Mouse (Mus musculus) lung, postnatal 0 days (tissue): ENCODE measurements around the gene Hebp1. TPM values are rescaled to one million over a fixed set of nuclear protein-coding genes. Genes with fewer than 3 reads are reported as not detected.
A peak's percentile ranks its signal among the peaks of the same experiment; 100 is the strongest.

Experiments
- ATAC-seq: fragments of 200-750 bp; cut with Nextera tagmentation; 2 replicates; pipeline ENCODE4 v1.8.0; 2017; ENCODE audit warnings: moderate library complexity
- DNase-seq: peaks from one replicate; pipeline ENCODE4 v3.0.0-alpha.2; 2016; ENCODE audit warnings: low spot score
- H3K27ac ChIP-seq: fragments of 300-500 bp; sonication (generic); 2 replicates; pipeline ENCODE4 v1.5.1; 2014; ENCODE audit warnings: antibody characterized with exemption, mild to moderate bottlenecking, low read length, mixed read lengths
- H3K27me3 ChIP-seq: fragments of 300-500 bp; sonication (generic); replicated peaks from 2 replicates; pipeline ENCODE4 v1.6.1; 2014; ENCODE audit warnings: low read length, mixed read lengths; ENCODE audit not compliant: insufficient read depth
- H3K36me3 ChIP-seq: fragments of 300-500 bp; sonication (generic); 2 replicates; pipeline ENCODE4 v1.6.1; 2014; ENCODE audit warnings: low read length, mixed read lengths; ENCODE audit not compliant: insufficient read depth
- H3K4me1 ChIP-seq: fragments of 300-500 bp; sonication (generic); 2 replicates; pipeline ENCODE4 v1.6.1; 2014; ENCODE audit warnings: antibody characterized with exemption, low read depth, low read length, mixed read lengths; ENCODE audit not compliant: insufficient read depth
- H3K4me2 ChIP-seq: fragments of 300-500 bp; sonication (generic); replicated peaks from 2 replicates; pipeline ENCODE4 v1.6.1; 2014; ENCODE audit warnings: low read depth, mild to moderate bottlenecking, low read length, moderate library complexity, mixed read lengths
- H3K4me3 ChIP-seq: fragments of 300-500 bp; sonication (generic); 2 replicates; pipeline ENCODE4 v1.5.1; 2014; ENCODE audit warnings: low read depth, low read length
- H3K9ac ChIP-seq: fragments of 300-500 bp; sonication (generic); replicated peaks from 2 replicates; pipeline ENCODE4 v1.6.1; 2014; ENCODE audit warnings: low read depth, mild to moderate bottlenecking
- H3K9me3 ChIP-seq: fragments of 300-500 bp; sonication (generic); 2 replicates; pipeline ENCODE4 v1.6.1; 2016; ENCODE audit warnings: low read length, mixed read lengths
- CTCF ChIP-seq: IDR thresholded peaks from 2 replicates; pipeline ENCODE4 v1.5.1; 2016; ENCODE audit warnings: antibody characterized with exemption, mild to moderate bottlenecking
- EP300 ChIP-seq: IDR thresholded peaks from 2 replicates; pipeline ENCODE4 v1.6.1; 2016; ENCODE audit warnings: antibody characterized with exemption, mild to moderate bottlenecking, control low read depth
- WGBS: fragments of 180-500 bp; shearing (Covaris S2); extraction: QIAGEN DNeasy Blood & Tissue Kit; methylation state at CpG from one replicate; pipeline ENCODE4 v1.1.7; 2014; 5-methylcytosine and 5-hydroxymethylcytosine counted together
- polyA plus RNA-seq: library from polyadenylated mRNA; unstranded; fragments of >200 nt; fragmentation: Nextera tagmentation; extraction: Ambion mirVana; gene quantifications from 2 replicates; pipeline ENCODE4 v1.2.1, GENCODE M21; 2015

Gene Hebp1
- polyA plus RNA-seq, 1 experiment from 2014 or later, result 16.5 TPM

DNA sequence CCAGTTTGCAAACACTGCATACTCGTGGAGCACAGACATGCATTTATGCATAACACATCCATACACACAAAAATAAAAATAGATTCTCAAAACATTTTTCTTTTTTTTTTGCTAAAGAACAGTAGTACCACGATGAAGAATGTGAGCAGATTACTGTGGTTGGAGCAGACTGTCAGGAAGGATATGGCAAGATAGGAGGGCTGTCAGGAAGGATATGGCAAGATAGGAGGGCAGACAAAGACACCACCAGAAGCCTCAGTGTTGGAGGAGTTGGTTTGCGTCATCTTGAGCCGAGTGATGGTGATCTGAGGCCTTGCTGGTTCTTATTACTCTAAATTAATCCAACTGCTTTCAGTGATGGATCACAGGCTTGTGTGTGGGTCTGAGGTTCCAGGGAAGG is 35.0 kb downstream of the Hebp1 start:
- H3K9ac ChIP-seq, result no peak overlapping the region
- 58% methylated on average over 4 of the region's 4 CpGs for WGBS
- H3K9me3 ChIP-seq, result no peaks in the 10 kb centered on the region
- 0 out of 2 replicates have a peak, but pooled peaks cover 3% of the 10 kb centered on the region for H3K4me1 ChIP-seq
- ATAC-seq, result no peak
- DNase-seq, result no peak
- H3K4me2 ChIP-seq, result no peak overlapping the region
- no peaks in the 10 kb centered on the region for H3K36me3 ChIP-seq
- H3K4me3 ChIP-seq, result no peak overlapping the region
- H3K27ac ChIP-seq, result no peak overlapping the region
- H3K27me3 ChIP-seq, result no peaks in the 10 kb centered on the region
- TF ChIP-seq CTCF (no peak), EP300 (no peak)

DNA sequence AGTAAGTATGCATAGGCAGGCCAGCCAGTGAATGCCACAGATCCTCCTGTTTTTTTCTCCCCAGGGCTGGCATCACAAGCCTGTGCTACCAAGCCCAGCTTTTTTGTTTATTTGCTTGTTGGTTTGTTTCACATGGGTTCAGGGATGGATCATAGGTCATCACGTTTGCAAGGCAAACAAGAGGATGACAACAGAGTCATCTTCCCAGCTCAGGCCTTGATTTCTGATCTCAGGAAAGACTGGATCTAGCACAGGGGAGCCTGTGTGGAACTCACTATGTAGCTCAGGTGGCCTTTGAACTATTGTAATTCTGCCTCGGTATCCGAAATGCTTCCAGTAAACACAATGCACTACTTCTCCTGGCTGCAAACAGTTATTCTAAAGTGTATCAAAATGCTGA is 35.5 kb downstream of the Hebp1 start:
- Histone ChIP-seq H3K9ac (no peak overlapping the region), H3K4me2 (no peak overlapping the region), H3K36me3 (no peaks in the 10 kb centered on the region), H3K4me3 (no peak overlapping the region), H3K27me3 (no peaks in the 10 kb centered on the region), H3K4me1 (0 out of 2 replicates have a peak, but pooled peaks cover 2% of the 10 kb centered on the region), H3K9me3 (no peaks in the 10 kb centered on the region), H3K27ac (no peak overlapping the region)
- ATAC-seq (no peak), DNase-seq (no peak)
- 79% methylated on average over 3 of the region's 3 CpGs for WGBS
- TF ChIP-seq CTCF (no peak), EP300 (no peak)

DNA sequence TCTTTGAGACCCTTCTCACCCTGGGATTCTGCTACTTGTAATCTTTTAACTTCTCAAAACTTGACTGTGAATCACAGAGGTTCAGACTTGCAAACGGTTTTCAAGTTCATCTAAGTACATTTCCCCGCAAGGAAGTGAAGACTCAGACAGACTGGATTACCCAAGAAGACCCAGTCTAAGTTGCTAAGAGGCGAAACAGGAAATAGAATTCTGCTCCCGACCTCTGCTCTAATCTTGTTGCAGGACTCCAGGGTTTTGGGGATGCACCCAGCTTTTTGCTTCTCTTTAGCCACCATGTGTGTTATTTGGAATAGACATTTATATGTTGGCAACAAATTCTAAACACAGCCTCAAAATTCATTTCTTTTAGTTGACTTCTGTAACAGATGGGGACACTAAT is 36.5 kb downstream of the Hebp1 start:
- peak; percentile 41 for DNase-seq
- no peaks in the 10 kb centered on the region for H3K27me3 ChIP-seq
- 67% methylated on average over 4 of the region's 4 CpGs for WGBS
- H3K4me1 ChIP-seq, result no peaks in the 10 kb centered on the region
- H3K9me3 ChIP-seq, result no peaks in the 10 kb centered on the region
- H3K4me3 ChIP-seq, result no peak overlapping the region
- H3K9ac ChIP-seq, result no peak overlapping the region
- no peak overlapping the region for H3K27ac ChIP-seq
- no peaks in the 10 kb centered on the region for H3K36me3 ChIP-seq
- H3K4me2 ChIP-seq, result no peak overlapping the region
- TF ChIP-seq EP300 (no peak), CTCF (no peak)
- ATAC-seq, result no peak

DNA sequence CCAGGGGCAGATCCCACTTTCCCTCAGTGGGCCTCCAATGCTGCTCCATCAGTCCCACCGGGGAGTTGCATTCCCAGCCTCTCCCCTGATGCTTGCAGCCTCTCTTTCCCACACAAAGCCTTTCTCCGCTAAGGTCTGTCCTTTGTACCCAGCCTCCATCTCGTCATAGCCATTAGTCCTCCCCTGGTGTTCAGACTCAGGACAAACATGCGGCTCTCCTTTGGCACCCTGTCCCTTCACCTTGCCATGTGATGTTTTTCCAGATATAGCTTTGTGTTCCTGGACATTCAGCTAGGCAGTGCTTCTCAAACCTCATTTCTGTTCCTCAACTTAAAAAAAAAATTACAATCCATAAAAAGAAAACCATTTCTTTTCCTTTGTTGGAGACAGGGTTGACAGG is 39.3 kb downstream of the Hebp1 start:
- TF ChIP-seq EP300, result no peak
- TF ChIP-seq CTCF, result no peak
- DNase-seq (no peak), ATAC-seq (no peak)
- H3K4me2 ChIP-seq, result no peak overlapping the region
- H3K27me3 ChIP-seq, result no peaks in the 10 kb centered on the region
- no peak overlapping the region for H3K9ac ChIP-seq
- no peaks in the 10 kb centered on the region for H3K4me1 ChIP-seq
- no peaks in the 10 kb centered on the region for H3K36me3 ChIP-seq
- no peaks in the 10 kb centered on the region for H3K9me3 ChIP-seq
- no peak overlapping the region for H3K4me3 ChIP-seq
- H3K27ac ChIP-seq, result no peak overlapping the region
- WGBS, result 79% methylated on average over 4 of the region's 4 CpGs

DNA sequence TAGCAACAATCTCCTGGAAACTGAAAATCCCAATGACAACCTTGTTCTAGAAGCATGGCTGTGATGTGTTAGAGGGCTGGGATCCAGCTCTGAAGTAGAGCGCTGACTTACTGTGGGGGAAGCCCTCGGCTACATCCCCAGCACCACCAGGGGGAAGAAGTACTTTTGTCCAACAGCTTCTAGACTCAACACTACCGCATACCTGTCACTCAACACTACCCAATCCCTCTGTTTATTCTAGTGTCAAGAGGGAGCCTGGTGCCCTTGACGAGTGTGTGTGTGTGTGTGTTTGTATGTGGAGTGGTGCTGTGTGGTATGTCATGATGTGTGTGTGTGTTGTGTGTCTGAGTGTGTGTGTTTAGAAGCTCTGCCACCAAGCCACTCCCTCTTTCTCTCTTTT is 40.3 kb downstream of the Hebp1 start:
- WGBS, result 29% methylated on average over 4 of the region's 4 CpGs
- Histone ChIP-seq H3K4me3 (no peak overlapping the region), H3K27me3 (no peaks in the 10 kb centered on the region), H3K36me3 (no peaks in the 10 kb centered on the region), H3K9me3 (no peaks in the 10 kb centered on the region), H3K27ac (no peak overlapping the region), H3K4me2 (no peak overlapping the region), H3K9ac (no peak overlapping the region), H3K4me1 (no peaks in the 10 kb centered on the region)
- peak; percentile 87 for ATAC-seq
- DNase-seq, result peak; percentile 65
- TF ChIP-seq CTCF (peak; percentile 50), EP300 (peak; percentile 38; the same call in 1 of the 2 replicates)

DNA sequence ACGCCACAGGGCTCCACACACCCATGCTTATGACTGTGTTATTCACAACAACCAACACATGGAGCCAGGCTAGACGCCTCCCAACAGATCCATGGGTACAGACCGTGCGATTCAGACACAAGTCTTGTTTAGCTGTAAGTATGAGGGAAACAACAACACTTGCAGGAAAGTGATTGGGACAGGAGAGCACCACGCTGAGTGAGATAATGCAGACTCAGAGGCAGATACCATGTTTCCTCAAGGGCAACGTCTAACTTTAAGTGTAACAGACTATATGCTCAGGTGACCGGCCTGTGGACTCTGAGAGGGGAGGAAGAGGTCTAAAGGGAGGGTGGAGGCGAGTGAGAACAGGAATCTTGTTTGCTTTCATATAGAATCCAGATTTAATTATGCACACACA is 41.2 kb downstream of the Hebp1 start:
- no peak overlapping the region for H3K4me2 ChIP-seq
- H3K9me3 ChIP-seq, result no peaks in the 10 kb centered on the region
- no peaks in the 10 kb centered on the region for H3K4me1 ChIP-seq
- no peak overlapping the region for H3K9ac ChIP-seq
- no peak for DNase-seq
- H3K4me3 ChIP-seq, result no peak overlapping the region
- H3K27me3 ChIP-seq, result no peaks in the 10 kb centered on the region
- no peak for ATAC-seq
- TF ChIP-seq CTCF, result no peak
- TF ChIP-seq EP300, result no peak
- no peaks in the 10 kb centered on the region for H3K36me3 ChIP-seq
- 70% methylated on average over 8 of the region's 8 CpGs for WGBS
- H3K27ac ChIP-seq, result no peak overlapping the region

DNA sequence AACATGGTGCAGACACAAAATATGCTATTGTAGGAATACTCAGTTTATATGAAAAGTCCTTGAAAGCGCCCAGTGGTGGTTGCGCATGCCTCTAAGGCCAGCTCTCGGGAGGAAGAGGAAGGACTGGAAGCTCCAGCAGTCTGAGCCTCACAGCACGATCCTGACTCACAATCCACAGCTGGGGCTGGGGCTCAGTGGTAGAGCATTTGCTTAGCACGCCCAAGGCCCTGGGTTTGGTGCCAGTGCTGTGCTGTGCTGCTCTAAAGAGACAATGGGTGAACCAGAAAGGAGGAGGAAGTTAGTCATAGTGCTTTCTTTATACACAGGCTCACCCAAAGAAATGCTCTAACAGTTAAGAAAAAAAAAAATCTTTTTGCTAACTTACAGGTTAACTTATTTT is 44.1 kb downstream of the Hebp1 start:
- no peaks in the 10 kb centered on the region for H3K27me3 ChIP-seq
- TF ChIP-seq EP300 (no peak), CTCF (no peak)
- no peaks in the 10 kb centered on the region for H3K9me3 ChIP-seq

More for the DNA sequence above, 44.1 kb downstream of the Hebp1 start:
- 69% methylated on average over 5 of the region's 5 CpGs for WGBS
- DNase-seq, result no peak
- no peak for ATAC-seq
- no peak overlapping the region for H3K27ac ChIP-seq
- no peak overlapping the region for H3K4me2 ChIP-seq
- H3K36me3 ChIP-seq, result no peaks in the 10 kb centered on the region
- H3K4me3 ChIP-seq, result no peak overlapping the region
- no peaks in the 10 kb centered on the region for H3K4me1 ChIP-seq
- no peak overlapping the region for H3K9ac ChIP-seq
